Mouse (Mus musculus) liver (tissue): ENCODE measurements at regions not wholly inside any gene's neighbourhood (a gene's known extent, or its start where the extent isn't known, plus 50 kb on each side); places are given as distances from the start of the nearest gene placed in this dataset.
"Not testable (repeated sequence)": the region's sequence is repeated elsewhere in the genome, so short reads cannot be mapped to it uniquely, and the experiment has no call there.

Experiments
- DNase-seq: peaks from one replicate; pipeline ENCODE4 v3.0.0-alpha.2; 2020; ENCODE audit warnings: mixed read lengths

DNA sequence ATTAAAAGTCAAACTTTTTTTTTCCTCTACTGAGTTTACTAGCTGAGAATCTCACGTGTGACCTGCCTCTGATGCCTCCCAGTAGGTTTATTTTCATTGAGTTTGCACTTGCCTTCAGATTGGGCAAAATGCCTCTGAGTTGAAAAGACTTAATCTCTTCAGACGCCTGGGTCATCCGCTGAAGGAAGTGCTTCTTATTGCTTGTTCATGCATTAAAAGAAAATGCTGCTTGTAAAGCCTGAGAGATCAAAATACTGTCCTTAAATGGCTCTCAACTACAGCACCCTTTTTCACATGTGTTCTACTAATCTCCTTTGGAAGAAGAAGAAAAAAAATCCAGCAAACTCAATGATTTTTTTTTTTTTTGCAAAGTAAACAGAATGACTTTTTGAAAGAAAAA is 351.5 kb downstream of the Kcnh5 start:
- DNase-seq: no peak

- no peak for DNase-seq
Measured at GRCm38 (mm10) chr12:74824735-74825494, 352.2 kb downstream of the Kcnh5 start.

GRCm38 (mm10) chr12:74816181-74816580 is 361.0 kb downstream of the Kcnh5 start:
- not testable (repeated sequence) for DNase-seq

DNA sequence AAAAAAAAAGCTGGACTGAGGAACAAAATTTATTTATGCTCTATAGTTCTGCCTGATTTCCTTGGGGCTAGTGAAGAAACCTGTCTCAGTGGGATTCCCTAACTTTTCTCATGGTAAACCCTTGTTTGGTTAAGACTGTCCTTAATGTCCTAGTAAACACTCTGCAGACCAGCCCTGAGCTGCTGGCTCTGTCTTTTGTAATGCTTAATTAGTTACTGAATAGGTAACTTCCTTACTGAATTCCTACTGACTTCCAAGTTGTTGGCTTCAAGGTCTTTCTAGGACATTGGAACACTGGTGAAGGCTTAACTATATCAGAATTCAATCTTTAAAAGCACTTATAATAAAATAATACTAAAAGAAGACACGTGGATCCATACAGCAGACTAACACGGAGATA is 368.6 kb downstream of the Kcnh5 start:
- not testable (repeated sequence) for DNase-seq

DNA sequence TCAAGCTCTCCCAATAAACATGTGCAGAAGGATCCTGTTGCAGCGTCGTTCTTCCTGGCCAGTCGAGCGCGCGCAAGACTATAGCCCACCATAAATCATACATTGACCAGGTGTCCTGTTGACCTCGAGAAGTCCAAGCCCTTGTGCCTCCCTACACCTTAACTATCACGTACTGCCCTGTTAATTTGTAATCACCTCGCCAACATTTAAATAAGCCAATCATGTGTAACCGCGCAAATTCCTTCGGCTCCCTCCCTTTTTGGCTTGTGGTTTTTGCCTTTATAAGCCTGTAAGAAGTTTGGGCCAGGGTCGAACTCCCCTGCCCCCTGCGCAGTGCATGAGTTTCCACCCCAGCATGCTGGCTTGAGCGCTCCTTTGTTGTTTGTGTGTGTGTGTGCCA is 369.2 kb downstream of the Kcnh5 start:
- not testable (repeated sequence) for DNase-seq

DNA sequence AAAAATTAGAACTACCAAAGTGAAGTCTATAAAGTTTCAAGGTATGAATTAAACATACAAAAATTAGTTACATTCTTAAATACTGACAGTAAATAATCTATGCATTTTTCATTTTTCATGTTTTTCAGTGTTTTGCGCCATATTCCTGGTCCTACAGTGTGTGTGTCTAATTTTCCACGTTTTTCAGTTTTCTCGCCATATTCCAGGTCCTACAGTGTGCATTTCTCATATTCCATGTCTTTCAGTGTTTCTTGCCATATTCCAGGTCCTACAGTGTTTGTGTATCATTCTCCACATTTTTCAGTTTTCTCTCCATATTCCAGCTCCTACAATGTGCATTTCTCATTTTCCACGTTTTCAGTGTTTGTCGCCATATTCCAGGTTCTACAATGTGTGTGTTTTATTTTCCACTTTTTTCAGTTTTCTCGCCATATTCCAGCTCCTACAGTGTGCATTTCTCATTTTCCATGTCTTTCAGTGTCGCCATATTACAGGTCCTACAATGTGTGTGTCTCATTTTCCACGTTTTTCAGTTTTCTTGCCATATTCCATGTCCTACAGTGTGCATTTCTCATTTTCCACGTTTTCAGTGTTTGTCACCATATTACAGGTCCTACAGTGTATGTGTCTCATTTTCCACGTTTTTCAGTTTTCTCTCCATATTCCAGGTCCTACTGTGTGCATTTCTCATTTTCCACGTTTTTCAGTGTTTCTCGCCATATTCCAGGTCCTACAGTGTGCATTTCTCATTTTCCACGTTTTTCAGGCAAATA is 373.2 kb downstream of the Kcnh5 start:
- peak; percentile 81 for DNase-seq

- no peak for DNase-seq
Measured at GRCm38 (mm10) chr12:74792036-74792435, 385.1 kb downstream of the Kcnh5 start.

DNA sequence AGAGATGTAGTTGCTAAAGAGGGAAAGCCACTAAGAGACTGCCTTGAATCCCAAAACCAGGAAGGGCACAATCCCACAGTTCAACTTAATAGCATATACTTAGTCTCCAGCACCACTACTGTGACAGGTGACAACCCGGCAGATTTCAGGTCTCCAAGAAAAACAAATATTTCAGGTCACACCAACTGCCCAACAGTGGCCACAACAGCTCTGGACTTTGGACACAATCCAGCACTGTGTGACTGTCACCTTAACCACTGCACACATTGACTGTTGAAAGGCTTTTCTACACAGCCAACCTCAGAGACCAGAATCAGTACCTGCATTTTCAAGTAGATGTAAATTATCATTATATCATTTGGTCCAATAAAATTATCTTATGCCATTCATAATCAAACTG is 414.8 kb downstream of the Kcnh5 start:
- peak; percentile 5 for DNase-seq

DNA sequence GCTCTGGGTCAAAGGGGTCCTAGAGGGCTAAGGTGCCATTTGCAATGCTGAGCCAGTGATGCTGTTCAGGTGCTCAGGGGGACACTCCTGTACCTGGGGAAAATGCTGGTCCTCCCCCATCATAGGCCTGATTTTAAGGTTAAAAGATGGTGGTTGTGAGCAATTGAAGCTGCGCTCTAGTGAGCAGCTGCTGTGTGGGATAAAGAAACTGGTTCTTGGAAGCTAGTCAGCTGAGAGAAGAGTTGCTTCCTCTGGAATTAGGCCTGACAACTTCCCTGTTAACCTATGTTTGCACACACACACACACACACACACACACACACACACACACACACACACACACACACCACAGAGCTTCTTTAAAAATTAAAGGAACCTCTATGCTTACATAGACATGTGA is 428.9 kb upstream of the Gm11042 start:
- DNase-seq: no peak

GRCm38 (mm10) chr12:74728866-74729265 is 412.7 kb upstream of the Gm11042 start:
- DNase-seq: no peak

DNA sequence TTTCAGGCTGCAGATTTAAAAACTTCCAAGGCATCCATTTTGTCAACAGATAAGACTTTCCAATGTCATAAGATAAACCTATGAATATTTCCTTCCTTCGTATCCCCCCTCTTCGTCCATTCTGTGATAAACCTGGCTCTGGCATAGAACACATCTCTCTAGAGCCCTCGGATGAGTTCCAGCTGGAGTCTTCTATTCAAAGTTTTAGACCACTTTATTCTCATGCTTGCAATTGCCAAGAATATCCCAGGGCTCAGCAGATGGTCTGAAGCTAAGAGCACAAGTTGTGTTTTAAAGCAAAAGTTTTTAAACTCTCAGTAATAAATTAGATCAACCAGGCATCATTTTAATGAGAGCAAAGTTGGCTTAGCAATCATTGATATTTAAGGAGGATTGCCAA is 363.0 kb upstream of the Gm11042 start:
- no peak for DNase-seq

DNA sequence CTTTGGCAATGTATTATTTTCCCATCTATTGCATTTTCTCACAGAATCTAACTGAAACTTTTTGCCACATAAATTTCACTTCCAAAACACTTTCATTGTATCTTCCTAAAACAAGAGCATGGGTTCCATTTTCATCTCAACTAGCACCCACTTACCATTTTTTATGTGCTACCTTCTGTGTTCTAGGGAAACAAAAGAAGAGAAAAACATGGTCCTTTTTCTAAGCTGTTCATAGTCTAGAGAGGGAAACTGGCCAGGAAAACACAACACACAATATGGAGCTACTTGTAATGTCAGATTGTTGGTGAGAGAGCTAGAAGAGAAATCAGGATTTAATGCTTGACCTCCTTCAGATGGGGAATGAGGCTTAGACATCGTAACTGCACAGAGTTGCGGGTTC is 361.6 kb upstream of the Gm11042 start:
- no peak for DNase-seq

DNA sequence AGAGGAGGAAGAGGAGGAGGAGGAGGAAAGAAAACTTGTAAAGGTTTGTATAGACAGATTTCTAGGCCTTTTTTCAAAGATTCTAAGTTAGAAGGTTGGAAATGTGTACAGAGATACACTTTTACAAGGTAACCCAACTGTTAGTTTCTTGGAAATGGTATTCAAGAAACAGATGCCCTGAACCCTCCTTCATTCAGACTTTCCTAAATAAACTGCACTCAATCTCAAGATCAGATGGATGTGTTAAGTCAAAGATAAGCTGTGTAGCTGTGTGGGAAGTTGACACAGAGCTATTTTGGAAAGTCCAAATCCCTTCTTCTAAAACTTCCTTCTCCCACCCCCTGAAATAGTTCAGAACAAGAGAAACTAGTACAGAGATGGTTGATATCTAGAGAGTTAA is 342.2 kb upstream of the Gm11042 start:
- no peak for DNase-seq

DNA sequence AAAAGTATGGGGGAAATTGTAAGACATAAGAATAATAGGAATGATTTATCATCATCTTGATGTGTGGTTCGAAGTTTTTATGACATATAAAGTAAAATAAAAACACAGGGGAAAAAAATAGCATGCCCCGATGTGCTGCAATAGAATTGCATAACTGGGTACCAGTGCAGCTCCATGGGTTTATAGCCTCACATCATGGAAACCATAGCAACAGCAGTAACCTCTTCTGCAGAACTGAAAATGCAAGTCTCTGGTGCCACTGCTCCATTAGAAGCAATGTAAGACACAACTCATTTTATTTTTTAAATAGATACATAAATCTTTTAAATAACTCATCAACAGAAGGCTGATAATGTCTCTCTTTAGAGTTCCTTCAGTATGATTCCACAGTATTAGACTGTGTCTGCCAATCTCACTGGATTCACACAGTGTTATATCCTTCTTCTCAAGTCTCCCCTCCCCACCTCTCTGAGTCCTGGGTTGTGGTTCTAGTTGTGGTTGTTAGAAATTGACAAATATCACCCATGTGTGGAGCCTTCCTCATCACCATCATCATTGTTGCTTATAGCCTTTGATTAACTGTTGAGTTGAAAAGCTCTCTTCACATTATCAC is 340.9 kb upstream of the Gm11042 start:
- DNase-seq: no peak

GRCm38 (mm10) chr12:74651256-74651655 is 335.1 kb upstream of the Gm11042 start:
- no peak for DNase-seq

GRCm38 (mm10) chr12:74632827-74633226 is 316.6 kb upstream of the Gm11042 start:
- DNase-seq: no peak

DNA sequence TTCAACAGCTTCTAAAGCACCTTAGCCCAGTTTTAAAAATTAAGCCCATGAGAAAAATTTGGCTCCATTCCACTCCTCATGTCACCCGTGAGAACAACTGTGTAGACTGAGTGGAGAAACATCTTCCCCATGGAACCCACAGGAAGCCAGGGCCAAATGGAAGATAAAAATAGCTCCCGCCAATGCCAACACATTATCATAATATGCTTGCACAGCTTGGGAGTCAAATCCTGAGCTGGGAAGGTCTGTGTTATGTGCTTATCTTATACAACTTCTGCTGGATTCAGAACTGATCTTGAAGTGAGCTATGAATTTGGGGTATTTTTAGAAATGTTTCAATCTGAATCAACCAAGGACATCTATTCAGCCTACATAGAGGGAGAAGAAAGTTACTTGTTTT is 279.0 kb upstream of the Gm11042 start:
- DNase-seq: no peak

DNA sequence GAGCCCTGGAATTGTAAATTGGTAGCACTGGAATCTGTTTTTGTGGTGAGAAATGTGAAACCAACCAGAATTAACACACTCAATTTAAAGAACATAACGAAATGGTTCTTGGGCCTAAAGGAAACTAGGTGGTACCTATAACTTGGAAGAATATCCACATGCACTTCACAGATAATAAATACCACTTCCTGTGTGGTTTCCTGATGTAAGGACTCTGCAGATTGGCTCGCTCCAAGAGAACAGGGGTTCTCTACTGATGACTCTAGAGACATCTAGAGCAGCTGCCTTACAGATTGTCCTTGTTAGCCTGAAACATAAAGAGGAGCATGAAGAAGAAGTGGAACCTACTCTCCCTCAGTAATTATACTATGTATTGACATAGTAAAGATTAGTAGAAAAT is 238.4 kb upstream of the Gm11042 start:
- no peak for DNase-seq

DNA sequence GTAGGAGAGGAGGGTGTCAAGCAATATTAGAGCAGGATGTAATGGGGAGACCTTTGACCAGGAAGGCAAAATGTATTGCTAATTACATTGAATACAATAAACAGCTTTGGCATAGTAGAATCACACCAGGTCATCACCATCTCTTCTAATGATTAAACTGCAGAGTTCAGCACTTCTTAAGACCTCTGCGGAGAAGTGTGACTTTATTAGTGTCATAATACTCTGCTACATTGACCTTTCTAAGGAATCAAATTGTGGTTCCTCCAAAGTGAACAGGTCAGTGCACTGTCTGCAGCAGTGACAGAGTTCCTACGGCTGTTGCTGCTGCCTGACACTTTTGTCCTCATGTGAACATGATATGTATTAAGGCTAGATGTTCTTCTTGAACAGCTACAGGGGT is 228.0 kb upstream of the Gm11042 start:
- DNase-seq: no peak

GRCm38 (mm10) chr12:74534882-74535281 is 218.7 kb upstream of the Gm11042 start:
- DNase-seq: no peak

DNA sequence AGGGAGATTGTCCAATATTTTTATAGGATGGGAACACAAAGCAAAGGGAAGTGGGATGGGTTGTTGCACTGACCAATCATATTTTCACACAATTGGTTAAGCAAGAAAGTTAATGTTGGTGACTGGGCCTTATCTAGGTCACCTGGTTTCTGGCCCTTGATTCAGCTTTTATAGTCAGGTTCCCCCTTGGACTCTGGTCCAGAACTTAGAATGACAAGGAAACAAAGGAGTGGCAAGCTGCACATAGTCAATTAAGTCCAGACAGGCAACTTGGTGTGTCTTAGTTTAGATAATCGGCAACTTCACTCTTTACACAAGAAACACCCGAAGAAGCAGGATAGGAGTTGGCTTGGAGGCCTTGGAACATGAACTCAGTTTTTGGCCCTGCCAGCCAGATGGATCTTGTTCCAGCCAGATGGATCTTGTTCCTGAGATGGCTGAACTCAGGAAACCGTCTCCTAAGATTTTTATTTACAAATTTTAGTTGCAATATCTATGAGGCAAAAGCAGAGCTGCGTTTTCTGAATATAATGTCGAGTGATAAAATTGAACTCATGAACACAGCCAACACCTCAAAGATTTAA is 212.9 kb upstream of the Gm11042 start:
- DNase-seq: no peak

DNA sequence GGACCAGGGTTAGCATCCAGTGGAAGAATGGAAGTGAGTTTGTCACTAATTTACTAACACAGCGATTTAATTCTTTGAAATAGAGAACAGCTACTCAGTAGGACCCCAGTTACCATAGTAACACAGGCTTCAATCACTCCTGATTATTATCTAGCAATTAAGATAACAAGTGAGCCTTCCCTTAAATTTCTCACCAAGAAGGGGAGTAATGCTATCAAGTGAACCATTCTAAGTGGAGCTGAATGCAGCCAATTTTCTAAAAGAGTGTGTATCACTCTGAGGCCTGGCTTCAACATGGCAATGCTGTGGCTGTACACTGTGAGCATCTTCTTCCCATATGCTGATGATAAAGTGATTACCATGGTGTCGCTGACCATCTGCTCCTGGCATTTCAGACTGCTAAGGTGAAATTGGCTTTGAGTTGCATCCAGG is 211.0 kb upstream of the Gm11042 start:
- DNase-seq: no peak

DNA sequence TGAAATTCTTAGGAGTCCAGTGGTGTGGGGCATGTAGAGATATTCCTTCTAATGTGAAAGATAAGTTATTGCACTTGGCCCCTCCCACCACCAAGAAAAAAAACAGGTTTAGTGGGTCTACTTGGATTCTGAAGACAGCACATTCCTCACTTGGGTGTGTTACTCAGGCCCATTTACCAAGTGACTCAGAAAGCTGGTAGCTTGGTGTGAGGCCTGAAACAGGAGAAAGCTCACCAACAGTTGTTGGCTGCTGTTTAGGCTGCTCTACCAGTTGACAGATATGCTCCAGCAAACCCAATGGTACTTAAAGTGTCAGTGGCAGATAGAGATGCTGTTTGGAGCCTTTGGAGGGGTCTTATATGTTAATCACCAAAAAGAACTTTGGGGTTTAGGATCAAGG is 207.8 kb upstream of the Gm11042 start:
- DNase-seq: no peak

DNA sequence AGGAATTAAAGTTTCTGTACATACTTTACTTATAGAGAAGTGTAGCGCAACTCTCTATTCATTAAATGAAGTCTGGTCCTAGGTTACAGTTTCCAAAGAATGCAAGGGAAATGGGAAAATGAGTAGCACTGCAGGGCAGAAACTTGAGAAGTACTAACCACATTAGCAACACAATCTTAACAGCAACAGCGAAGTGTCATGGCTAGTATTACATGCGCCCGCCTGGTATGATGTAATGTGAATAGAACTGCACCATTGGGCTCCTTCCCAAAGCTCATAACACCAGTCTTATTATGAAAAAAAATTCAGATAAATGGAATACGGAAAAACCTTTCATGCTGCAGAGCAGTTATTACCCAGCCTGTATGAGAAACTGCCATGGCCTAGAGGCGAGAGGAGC is 201.8 kb upstream of the Gm11042 start:
- no peak for DNase-seq
